Mouse (Mus musculus) cerebellum, postnatal 14 days (tissue): ENCODE data around the gene Pard3b.
"Not testable (repeated sequence)": the region's sequence is repeated elsewhere in the genome, so short reads cannot be mapped to it uniquely, and the experiment has no call there.

Experiments used
- DNase-seq, 2 experiments: peaks; one replicate each; pipeline ENCODE4 v3.0.0; 2021; ENCODE audit warnings: mixed read lengths in 2 of 2

Pard3b gene

DNA sequence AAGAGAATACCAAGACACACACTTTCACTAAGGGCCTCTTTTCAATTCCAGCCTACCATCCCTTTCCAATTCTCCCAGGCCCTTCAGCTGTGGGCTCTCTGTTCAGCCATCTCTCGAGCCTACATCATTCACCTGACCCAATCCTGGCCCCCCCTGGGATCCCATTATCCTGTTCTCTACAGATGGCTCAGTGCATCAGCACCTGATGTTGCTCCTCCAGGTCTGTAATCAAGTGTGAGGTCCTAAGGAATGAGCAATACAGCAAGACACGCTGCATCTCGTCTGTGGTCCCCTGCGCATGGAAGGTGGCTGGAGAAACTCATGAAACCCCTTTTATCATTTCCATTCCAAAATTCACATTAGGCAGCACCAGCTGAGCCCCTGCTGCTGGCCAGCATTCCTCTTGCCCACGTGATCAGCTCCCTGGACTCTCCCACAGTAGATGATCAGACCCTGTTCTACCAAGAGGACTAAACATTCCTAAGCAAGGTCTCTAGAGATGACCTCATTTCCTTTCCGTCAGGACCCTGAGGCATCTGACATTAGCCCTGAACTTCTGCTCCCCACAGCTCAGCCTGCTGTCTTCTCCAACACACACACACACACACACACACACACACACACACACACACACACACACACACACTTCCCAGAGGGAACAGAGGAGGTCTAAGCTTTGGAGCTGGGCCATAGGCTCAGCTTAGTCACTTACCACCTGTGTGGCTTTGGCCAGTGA, 952.8 kb downstream of the Pard3b start:
- DNase-seq = peak; percentile 23 to 36

DNA sequence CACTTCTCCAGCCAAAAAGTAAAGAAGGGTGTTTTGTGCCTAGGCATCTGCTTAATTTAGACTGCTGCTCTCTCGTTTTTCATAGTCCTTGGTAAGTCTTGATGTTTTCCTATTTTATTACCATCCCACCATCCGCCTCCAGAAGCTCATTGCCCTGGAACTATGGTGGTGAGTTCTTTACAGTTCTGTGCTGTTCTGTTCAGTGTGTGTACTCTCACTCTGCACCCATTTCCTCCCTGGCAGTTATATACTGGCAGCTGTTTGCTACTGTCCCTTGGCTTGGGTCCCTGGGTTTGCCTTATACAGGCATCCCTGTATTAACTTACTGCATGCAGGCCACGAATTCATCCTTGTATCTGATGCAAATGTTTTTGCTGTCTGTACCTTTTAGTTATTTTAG, 956.8 kb downstream of the Pard3b start:
- no peak for DNase-seq

DNA sequence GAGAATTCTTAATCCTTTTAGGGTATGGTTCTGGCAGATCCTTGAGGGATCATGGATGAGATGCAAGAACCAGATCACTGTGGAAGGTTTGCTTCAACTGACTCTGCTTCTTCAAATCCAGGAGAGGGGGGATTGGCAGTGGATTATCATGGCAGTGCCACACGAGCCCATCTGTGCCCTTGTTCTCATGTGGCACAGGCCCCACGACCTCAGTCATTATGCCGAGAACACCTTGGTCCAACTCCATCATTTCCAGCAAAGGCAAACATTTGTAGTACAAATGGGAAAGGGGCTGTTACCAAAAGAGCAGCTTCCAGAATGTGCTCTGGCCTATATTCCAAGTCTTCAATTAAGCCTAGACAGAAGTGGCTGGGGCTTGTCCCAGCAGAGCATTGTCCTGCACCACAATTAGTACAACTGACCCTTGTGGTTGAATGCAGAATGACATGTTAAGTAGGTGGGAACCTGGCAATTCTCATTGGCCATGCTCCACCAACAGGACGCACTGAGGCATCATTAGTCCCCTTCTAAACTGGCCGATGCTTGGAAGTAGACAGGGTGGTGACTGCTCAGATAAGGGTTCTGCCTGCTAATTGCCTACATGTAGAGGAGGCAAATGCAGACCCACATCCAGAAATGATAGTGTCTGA, 959.3 kb downstream of the Pard3b start:
- peak; percentile 28 to 45 for DNase-seq

DNA sequence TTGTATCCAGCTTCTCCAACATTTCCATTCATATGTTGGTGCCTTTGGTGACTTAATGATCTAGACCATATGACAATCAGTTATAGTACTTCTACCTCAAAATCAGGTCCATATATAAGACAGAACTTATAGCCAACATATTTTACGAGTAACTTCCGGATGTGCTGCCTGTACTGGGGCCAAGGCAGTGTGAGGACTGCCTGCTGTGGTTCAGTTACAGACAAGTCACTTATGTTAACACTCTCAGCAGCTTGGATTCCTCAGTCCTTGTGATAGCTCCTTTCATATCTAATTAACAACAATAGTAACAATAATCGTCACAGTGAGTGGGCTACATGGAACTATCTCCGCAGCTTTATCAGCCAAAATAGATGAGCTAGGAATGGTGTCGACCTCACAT, 959.9 kb downstream of the Pard3b start:
- no peak for DNase-seq

DNA sequence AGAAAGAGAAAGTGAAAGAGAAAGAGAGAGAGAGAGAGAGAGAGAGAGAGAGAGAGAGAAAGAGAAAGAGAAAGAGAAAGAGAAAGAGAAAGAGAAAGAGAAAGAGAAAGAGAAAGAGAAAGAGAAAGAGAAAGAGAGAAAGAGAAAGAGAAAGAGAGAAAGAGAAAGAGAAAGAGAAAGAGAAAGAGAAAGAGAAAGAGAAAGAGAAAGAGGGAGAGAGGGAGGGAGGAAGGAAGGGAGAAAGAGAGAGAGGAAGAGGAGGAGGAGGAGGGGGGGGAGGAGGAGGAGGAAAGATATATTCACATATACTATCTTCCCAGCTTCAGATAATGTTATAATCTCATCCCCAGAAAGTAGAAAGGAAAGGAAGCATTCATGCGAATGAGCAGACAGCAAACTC, 966.0 kb downstream of the Pard3b start:
- not testable (repeated sequence) for DNase-seq

DNA sequence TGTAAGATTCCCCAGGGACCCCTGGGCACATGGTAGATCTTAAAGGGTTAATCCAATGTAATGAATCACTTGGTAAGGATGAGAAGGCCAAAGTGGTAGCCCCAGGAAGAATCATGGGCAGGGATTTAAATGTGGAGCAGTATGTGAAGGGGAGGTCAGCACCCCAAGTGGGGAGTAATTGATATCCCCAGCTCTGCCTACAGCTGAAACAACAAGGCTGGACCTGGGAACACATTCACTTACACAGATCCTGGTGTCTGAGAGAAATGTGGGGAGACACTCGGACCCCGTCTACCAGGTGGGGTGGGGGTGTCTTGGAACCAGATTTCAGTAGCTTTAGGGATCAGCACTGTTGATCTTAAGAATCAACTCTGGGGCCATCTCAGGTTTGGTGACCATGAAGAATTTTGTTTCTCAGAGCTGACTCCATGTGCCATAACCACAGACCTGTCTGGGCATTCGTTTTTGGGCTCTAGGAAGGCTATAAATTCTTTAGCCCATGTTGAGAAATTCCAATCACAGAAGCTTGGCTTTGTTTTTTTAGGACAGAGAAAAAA, 979.6 kb downstream of the Pard3b start:
- no peak for DNase-seq

DNA sequence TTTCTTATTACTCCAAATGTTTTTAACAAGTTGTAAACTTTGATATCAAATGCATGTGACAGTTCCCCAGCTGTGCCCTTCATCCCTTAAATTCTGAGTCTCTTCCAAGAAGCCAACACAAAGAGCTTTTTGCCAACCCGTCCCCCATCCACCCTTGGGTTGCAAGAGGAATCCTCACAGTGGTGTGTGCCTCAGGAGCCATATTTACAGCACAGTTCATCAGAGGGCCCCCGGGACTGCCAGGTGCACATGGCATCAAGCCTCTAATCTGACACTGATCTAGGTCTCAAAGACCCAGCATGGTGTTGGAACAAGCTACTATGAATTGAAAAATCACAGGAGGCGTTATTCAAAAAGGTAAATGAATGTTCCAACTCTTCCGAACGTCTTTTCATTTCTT, 980.8 kb downstream of the Pard3b start:
- no peak for DNase-seq

DNA sequence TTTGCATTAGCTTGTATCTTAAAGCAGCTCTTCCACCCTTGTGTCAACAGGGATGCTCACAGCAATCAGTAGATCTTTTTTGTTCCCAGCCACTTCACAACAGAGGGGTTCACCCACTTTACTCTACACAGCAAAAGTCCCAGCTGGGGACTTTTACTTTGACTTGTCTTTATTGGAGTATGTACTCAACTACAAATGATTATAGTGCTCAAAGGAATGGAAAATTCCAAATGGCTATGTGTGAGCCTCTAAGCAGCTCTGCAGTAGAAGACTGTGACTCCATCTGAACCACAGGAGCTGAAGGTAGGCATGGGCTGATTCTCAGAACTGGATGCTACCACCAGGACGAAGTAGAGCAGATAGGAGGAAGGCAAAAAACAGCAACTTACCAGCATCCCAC, 983.8 kb downstream of the Pard3b start:
- no peak for DNase-seq

DNA sequence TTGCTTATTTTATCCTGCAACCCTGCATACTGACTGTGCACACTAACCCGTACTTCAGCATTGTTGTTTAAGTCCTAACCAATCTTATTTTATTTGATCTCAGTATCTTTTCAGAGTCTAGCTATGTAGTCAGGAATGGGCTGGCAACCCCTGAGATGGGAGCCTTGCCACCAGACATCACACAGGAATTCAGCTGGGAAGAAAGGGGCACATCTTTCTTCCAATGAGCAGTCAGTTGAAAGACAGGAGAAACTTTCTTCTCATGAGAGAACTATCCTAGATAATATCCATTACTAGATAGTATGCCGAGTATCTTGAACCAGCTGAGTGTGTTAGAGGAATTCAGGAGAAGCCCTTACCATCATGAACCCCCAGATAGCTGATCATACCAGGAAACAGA, 985.5 kb downstream of the Pard3b start:
- DNase-seq = no peak

DNA sequence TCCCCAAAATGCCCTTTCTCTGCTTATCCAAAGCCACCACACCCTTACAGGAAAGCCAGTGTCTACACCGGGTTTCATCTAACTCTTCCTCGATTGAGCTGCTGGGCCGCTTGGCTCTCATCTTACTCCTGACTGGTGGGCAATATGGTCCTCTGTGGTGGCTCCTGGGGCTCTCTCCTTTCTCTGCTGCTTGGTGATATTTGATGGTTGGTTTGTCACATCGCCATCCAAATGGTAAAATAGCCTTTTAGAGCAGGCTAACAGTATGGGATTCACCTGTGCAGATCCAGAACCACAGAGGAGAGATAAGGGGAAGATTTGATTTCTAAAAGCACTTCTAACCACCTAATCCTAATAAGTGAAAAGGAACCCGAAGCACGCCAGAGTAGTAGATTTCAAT, 986.2 kb downstream of the Pard3b start:
- DNase-seq = peak in 1 of 2 experiments; percentile 6

DNA sequence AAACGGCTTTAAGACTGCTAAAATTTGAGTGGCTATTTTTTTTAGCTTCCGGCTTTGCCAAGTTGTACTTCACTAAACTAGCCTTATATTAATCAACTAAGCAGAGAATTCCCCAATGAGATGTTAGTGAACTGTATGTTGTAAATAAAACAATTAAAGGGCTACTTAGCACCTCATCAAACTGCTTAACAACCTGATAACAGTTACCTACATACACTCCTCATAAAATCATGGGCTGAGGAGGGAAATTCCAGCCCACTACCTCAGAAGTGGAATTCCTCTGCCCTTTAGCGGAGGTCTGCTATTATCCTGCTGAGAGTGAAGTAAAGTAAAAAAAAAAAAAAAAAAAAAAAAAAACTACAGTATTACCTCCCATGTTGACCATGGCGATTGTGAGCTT, 986.7 kb downstream of the Pard3b start:
- DNase-seq = no peak

DNA sequence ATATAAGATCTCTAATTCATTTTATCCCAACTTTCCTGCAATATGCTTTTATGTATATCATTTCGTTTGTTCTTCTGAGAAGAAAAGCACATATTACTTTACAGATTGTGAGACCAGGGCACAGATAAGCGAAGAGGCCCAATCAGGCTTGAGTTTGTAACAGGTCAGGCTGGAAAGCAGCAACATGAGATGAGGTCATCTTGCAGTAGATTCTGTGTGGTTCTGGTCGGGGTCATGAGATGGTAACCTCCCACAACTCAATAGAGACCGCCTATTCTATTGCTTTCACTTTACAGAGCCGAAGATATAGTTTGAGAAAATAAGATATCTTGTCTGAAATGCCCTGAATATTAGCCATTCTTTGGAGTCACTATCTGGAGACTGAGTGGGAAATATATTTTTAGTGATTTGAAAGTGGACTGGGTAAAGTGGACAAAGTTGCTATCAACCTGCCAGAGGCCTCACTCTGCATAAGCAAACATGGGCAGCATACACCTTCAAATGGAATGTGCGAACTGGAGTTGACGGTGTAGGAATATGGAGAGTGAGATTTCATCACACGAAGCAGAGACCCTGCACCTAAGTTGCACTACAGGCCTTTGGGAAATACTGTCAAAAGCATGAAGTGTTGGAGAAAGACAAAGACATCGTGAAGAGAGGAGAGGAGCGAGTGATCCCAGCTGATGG, 987.3 kb downstream of the Pard3b start:
- DNase-seq = no peak

DNA sequence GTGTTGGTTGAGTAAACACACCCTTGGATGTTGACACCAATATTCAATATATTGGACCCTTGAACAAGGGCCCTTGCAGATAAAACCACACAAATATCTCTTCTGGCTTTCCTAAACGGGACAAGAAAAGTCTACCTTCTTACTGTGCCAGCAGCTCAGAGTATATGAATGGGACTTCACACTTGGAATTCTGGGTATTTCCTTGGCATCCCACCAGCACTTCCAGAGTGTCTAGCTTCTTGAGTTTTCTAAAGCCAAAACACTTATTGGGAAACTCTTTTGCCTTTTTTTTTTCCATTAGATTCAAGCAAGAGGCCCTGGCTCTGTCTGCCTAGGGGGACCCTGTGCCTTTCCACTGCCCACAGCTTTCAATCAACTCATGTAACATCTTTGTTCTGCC, 991.3 kb downstream of the Pard3b start:
- DNase-seq = no peak

DNA sequence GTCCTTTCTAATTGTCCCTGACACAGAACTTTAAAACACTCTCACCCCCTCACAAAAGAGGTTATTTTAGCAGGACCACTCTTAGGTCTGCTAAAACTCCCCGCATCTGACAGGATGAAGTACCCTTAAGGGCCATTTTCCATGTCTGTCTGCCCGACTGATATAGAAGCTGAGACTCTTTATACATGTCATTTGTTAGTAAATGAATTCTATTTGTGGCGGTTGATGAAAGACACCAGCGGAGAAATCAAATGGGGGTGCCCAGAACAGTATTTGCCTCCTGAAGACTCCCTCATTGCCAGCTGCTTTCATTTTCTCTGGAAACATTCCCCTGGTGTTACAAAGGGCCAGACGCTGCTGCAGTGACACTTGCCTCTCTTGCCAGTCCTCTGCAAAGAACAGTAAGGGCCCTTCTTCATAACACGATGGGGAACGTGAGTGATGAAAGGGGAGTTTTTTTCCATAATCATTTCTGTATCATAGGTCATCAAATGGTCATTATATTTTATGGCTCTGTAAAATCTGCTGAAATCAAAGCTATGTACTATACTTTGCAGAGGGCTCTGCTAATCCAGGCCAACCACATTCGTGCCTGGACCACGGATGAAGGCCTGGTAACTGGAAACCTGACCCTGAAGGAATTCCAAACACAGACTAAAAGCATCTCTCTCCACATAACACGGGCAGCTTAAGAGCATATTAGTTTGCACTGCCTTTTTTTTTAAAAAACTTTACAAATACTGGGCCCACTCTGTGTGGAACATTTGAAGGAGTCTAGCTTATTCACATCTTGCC, 993.1 kb downstream of the Pard3b start:
- no peak for DNase-seq

DNA sequence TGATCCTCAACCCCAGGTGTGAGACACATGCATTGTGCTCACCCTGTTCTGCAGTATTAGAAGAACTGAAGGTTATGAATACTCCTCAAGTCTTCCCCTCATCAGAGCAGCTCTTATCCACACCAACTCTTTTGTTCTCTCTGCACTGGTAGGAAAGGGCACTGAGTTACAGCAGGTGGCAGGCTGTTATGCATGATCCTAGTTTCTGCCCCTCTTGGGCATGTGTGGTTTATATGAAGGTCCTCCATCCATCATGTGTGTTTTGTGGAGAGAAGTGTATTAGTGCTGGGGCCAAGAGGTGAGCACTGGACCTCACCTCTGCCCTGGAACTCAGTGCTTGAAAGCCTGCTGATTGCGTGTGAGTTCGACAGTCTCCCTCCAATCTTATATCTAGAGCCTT, 994.3 kb downstream of the Pard3b start:
- no peak for DNase-seq

DNA sequence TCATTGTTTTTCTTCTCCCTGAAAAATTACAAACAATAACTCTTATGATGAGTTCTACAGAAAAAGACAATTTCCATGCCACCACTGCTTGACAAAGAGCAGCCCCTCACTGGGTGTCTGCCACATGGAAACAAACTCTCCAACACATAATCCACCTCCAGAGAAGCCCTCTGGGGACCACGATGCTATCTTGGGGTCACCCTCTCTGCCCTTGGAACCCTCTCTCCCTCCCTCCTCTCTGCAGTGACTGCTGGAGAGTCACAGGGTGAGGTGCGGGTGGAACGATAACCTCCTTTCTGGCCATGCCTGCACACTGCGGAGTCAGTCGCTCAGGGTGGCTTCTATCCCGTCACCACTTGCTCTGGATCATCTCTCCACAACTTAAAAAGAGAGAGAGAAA, 996.6 kb downstream of the Pard3b start:
- no peak for DNase-seq

DNA sequence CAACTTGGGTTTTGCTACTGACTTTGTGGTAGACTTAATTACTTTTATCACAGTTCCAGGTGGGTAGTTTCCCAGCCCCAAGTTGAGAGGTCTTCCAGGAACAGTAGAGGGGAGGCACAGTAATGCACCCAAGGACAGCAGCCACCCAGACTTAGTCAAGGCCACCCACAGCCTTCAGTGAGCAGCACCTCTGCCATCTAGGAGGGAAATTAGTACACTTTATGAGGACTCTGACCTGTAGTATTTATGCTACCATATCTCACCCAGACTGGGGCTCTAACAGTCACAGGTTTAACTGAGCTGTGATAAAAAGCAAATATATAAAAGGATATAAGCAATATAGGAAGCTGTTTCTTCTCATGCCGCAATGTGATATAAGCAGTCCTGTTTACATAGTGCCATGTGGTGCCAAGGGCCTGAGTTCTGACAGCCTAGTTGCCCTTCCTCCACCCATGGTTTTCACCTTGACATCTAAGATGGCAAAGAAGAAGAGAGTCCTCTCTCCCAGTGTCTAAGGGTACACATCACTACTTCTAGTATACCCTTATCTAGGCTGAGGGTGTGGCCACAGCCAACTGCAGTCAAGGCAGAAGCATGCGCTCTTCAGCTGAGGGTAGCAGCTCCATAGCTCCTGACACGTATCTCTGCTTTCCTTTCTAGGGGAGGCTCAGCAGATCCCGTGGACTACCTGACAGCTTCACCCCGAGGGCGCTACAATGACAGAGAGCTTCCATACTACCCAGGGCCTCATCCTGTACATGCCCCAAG, 998.5 kb downstream of the Pard3b start:
- no peak for DNase-seq

DNA sequence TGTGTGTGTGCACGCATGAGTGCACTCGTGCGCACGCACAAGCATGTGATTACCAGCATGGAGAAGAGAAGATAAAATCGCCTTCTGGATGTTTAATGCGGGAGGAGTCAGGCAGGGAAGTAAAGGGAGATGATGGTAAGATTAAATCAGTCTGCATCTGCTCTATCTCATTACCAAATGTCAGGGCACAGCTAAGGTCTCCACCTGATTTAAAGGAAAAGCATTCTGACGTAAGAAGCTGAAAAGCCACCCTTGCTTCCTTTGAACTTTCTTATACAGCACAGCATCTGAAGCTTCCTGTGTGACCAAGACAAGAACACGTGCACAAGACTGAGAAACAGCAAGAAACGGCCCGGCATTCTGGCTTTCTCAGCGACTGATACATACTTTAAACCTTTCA, 1000.4 kb downstream of the Pard3b start:
- no peak for DNase-seq

DNA sequence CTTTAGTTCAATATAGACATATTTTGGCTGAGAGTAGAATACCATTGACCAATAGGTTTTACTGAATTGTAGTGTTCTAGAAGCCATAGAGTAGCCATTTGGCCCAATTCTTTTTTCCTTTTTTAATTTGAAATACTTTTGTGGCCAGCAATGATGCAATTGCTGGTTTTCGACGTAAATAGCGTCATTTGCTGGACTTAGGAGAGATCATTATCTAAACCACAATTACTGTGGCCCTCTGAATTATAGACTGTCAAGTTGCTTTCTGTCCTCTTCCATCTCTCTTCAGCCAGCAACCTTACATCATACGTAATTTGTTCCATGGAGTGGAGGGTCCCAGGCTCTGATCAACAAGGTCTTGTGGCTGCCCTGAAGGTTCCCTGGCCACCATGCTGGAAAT, 1000.8 kb downstream of the Pard3b start:
- DNase-seq = no peak

DNA sequence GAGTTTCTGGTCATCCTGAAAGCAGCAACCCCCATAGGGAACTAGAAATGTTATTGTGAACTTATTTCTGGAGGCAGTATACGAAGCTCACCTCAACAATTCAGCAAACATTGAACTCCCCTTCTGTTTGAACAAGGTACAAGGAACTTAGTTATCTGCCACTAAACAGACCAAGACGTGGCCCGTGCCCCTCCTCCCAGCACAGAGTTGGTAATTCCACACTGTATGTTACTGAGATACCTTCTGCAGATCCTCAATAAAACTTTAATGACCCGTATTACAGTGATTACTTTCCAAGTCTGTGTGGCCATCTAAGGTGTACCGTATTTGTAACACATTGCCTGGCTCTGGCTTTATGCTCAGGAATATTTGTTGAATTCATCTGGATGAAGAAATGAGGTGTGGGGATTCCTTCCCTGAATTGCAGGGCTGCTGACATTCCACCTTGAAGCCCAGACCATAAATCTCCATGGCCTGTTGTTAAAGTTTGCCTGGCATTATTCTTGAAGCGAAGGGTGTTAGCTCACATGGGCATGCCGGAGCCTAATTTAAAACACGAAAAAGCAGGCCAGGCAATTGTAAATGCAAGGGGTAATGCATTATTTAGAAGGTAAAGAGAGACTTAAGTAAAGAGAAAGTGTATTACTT, 1006.1 kb downstream of the Pard3b start:
- DNase-seq = no peak

DNA sequence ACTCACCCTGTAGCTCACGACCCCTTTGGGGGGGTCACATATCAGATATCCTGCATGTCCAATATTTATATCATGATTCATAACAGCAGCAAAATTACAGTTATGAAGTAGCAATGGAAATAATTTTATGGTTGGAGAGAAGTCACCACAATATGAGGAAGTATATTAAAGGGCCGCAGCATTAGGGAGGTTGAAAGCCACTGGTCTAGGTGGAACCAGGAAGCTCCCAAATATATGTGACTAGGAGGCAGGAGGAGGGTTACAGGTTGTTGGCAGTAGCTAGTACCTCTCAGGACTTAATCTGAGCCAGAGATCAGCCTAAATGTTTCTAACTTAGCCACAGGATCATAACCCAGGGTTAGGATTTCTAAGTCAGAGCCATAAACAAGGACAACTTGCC, 1008.2 kb downstream of the Pard3b start:
- DNase-seq = no peak

DNA sequence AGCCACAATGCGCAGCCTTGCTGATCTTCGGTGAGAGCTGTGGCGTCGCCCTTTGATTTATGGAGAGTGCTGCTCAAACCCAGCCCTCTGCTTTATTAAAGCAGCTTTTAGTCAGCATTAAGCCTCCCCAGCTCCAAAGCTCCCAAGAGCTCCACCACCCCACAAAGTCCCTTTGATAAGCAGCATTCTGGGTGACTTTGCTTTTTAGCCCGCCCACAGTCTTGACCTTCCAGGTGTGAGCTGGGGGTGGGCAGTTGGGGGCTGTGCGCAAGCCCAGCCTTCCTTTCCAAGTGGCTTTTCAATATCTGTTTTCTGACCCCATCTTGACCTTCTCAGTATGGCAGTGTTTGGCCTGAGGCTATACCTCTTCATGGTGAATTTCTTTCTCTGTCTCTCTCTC, 1009.5 kb downstream of the Pard3b start:
- DNase-seq = no peak
